Mouse (Mus musculus) cerebellum, adult 2 months (tissue): ENCODE results near the gene Ercc6. TPM values are rescaled to one million over a fixed set of nuclear protein-coding genes. Genes with fewer than 3 reads are reported as not detected.

Experiments used
- DNase-seq, 2 experiments: peaks; one replicate each; pipeline ENCODE4 v3.0.0; 2021
- H3K27ac ChIP-seq: fragments of 200-500 bp; 2 replicates; pipeline ENCODE4 v1.5.1; 2012; ENCODE audit warnings: low read length, control low read depth, inconsistent platforms; ENCODE audit not compliant: insufficient read depth
- H3K27me3 ChIP-seq: fragments of 200-500 bp; 2 replicates; pipeline ENCODE4 v1.6.1; 2012; ENCODE audit warnings: inconsistent platforms, mild to moderate bottlenecking, low read length, moderate library complexity; ENCODE audit not compliant: control insufficient read depth, insufficient read depth
- H3K4me1 ChIP-seq: fragments of 200-500 bp; 2 replicates; pipeline ENCODE4 v1.6.1; 2011; ENCODE audit warnings: low read length; ENCODE audit not compliant: control insufficient read depth, insufficient read depth
- H3K4me3 ChIP-seq: fragments of 200-500 bp; replicated peaks from 2 replicates; pipeline ENCODE3; 2011; ENCODE audit warnings: mild to moderate bottlenecking, low read depth, low read length, control low read depth; ENCODE audit not compliant: insufficient read depth
- CTCF ChIP-seq: fragments of 200-500 bp; IDR thresholded peaks from 2 replicates; pipeline ENCODE4 v1.5.1; 2011; ENCODE audit warnings: low read depth, mild to moderate bottlenecking, control low read depth, low read length, moderate library complexity, borderline replicate concordance; ENCODE audit not compliant: insufficient read depth
- POLR2A ChIP-seq: fragments of 200-500 bp; IDR thresholded peaks from 2 replicates; pipeline ENCODE4 v1.6.1; 2011; ENCODE audit warnings: low read length, control low read depth, borderline replicate concordance; ENCODE audit not compliant: insufficient read depth
- WGBS: fragments of 180-500 bp; shearing (Covaris S2); methylation state at CpG from one replicate; pipeline ENCODE4 v1.1.7; 2018; 5-methylcytosine and 5-hydroxymethylcytosine counted together
- polyA plus RNA-seq: library from polyadenylated mRNA; depleted of rRNA; stranded (reverse); fragments of >200 nt; gene quantifications from 2 replicates; pipeline ENCODE4 v1.2.3, GENCODE M21; 2012; rRNA removed

Gene Ercc6
- polyA plus RNA-seq, 1 experiment, result 8.8 TPM

DNA sequence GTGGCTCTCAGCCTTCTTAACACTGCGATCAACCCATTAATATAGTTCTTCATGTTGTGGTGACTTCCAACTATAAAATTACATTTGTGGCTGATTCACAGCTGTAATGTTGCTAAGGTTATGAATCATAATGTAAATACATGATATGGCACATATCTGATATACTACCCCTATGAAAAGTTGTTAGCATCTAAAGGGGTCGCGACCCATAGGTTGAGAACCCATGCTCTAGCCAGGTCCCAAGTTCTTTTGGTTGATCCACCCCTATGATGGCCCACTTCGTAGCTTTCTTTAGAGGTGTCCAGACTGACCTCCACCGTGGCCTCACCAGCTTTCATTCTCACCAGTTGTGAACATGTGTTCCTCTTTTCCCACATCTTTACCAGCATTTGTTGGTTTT, 103.9 kb downstream of the Ercc6 start:
- DNase-seq, result no peak
- no peak overlapping the region for H3K27ac ChIP-seq
- H3K27me3 ChIP-seq, result no peaks in the 10 kb centered on the region
- no peaks in the 10 kb centered on the region for H3K4me1 ChIP-seq
- no peak overlapping the region for H3K4me3 ChIP-seq
- TF ChIP-seq POLR2A, result no peak
- TF ChIP-seq CTCF, result no peak
- 92% methylated on average over 5 of the region's 5 CpGs for WGBS

GRCm38 (mm10) chr14:32624245-32624644, 110.9 kb downstream of the Ercc6 start:
- DNase-seq, result no peak
- Histone ChIP-seq H3K4me1 (peaks cover 6% of the 10 kb centered on the region; the same call in 1 of the 2 replicates), H3K27ac (no peak overlapping the region), H3K27me3 (no peaks in the 10 kb centered on the region), H3K4me3 (no peak overlapping the region)
- TF ChIP-seq POLR2A, result no peak
- TF ChIP-seq CTCF, result no peak
- 63% methylated on average over 3 of the region's 3 CpGs for WGBS

DNA sequence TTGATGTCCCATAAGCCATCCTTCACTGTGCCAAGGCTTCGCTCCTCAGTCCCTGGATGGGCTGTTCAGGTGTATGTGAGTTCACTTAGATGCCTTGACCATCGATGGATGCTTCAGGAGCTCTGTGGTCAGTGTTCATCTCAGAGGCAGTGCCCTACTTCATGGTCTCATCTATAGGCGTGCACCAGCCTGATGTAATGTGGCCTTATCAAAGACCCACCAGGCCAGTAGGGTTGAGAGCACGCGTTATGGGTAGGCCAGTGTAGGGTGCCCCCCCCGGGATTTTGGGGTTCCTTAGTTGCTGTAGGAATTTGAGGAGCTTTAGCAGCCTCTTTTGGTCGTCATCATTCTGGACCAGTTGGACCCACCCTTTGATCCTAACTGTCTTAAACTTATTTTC, 111.5 kb downstream of the Ercc6 start:
- Histone ChIP-seq H3K4me3 (no peak overlapping the region), H3K4me1 (peaks cover 6% of the 10 kb centered on the region; the same call in 1 of the 2 replicates), H3K27me3 (no peaks in the 10 kb centered on the region), H3K27ac (no peak overlapping the region)
- 94% methylated on average over 7 of the region's 7 CpGs for WGBS
- TF ChIP-seq CTCF, result no peak
- no peak for TF ChIP-seq POLR2A
- DNase-seq, result no peak

GRCm38 (mm10) chr14:32627271-32627670, 114.0 kb downstream of the Ercc6 start:
- Histone ChIP-seq H3K27me3 (no peaks in the 10 kb centered on the region), H3K4me1 (peaks cover 6% of the 10 kb centered on the region; the same call in 1 of the 2 replicates), H3K27ac (no peak overlapping the region), H3K4me3 (no peak overlapping the region)
- no peak for TF ChIP-seq CTCF
- WGBS, result 20% methylated on average over 2 of the region's 2 CpGs
- DNase-seq, result no peak

GRCm38 (mm10) chr14:32628584-32628983, 115.3 kb downstream of the Ercc6 start:
- peak in 1 of 2 experiments; percentile 8 for DNase-seq
- 30% methylated on average over 10 of the region's 10 CpGs for WGBS

More at GRCm38 (mm10) chr14:32628584-32628983, 115.3 kb downstream of the Ercc6 start:
- no peak for TF ChIP-seq CTCF
- TF ChIP-seq POLR2A, result no peak
- H3K4me3 ChIP-seq, result no peak overlapping the region
- no peaks in the 10 kb centered on the region for H3K27me3 ChIP-seq
- peaks cover 6% of the 10 kb centered on the region; the same call in 1 of the 2 replicates for H3K4me1 ChIP-seq
- H3K27ac ChIP-seq, result no peak overlapping the region

Other genes with a start within 250 kb of the Ercc6 start
- gene Ogdhl, start 191.5 kb upstream of the Ercc6 start, polyA plus RNA-seq, result 91.2 and 94.7 TPM in 2 replicates
- gene 1700024G13Rik, start 125.1 kb upstream of the Ercc6 start, polyA plus RNA-seq, result 0.52 and 0.71 TPM in 2 replicates
- gene Slc18a3, start 48.7 kb upstream of the Ercc6 start, polyA plus RNA-seq, result 11.7 and 14.3 TPM in 2 replicates
- 6.8 and 7.8 TPM in 2 replicates for gene Chat, start 47.5 kb upstream of the Ercc6 start, polyA plus RNA-seq
- gene Prrxl1, start 85.9 kb downstream of the Ercc6 start, polyA plus RNA-seq, result 1.2 and 1.5 TPM in 2 replicates
- 0.08 and 0.11 TPM in 2 replicates for gene 3425401B19Rik, start 171.8 kb downstream of the Ercc6 start, polyA plus RNA-seq